Mouse (Mus musculus): ENCODE data around the gene Rorc.

Rorc gene

GRCm38 (mm10) chr3:94430980-94431379, 58.4 kb downstream of the Rorc start:
- in situ Hi-C loops (cut with MboI) = no loop called here

GRCm38 (mm10) chr3:94434305-94434704, 61.7 kb downstream of the Rorc start:
- in situ Hi-C loops (cut with MboI) = no loop called here

GRCm38 (mm10) chr3:94436420-94436819, 63.8 kb downstream of the Rorc start:
- in situ Hi-C loops (cut with MboI) = no loop called here

GRCm38 (mm10) chr3:94441182-94441581, 68.6 kb downstream of the Rorc start:
- in situ Hi-C loops (cut with MboI) = no loop called here

- in situ Hi-C loops (cut with MboI) = no loop called here
Measured at GRCm38 (mm10) chr3:94442951-94443596, 70.5 kb downstream of the Rorc start, which contains the start of gene Mrpl9. Gene Mrpl9, plus strand, starts transcription at chr3:94443318.

GRCm38 (mm10) chr3:94443597-94443964, 71.0 kb downstream of the Rorc start, which contains the start of gene Oaz3:
Gene Oaz3, minus strand, starts transcription at chr3:94443915.
- in situ Hi-C loops (cut with MboI) = no loop called here

Measured in mature B cell (primary cell).